In genomic region chr5:125235874-125236273, GRCm38 (mm10) we compare ENCODE assay signal across 14 mouse cellular contexts. TPM values are rescaled to one million over a fixed set of nuclear protein-coding genes. Genes with fewer than 3 reads are reported as not detected.
DNase-seq lines count a peak whose midpoint lies in the region; ATAC-seq and TF ChIP-seq lines count a peak whose summit lies in the region.
"Had no signal": no experiment of that assay in that cellular context is flagged by ENCODE, and none has a peak within 500 bp of the region (broad histone marks: within the 10 kb centered on the region; RNA-seq: fewer than 3 reads in every experiment).

No protein-coding gene starts in this region.

- 0 out of 2 replicates have a peak overlapping the region, but pooled peaks have one; percentile 2 for H3K27ac ChIP-seq in intestine, embryonic 14.5 days (ENCODE audit: low read depth)
- no peak overlapping the region for H3K27ac ChIP-seq in intestine, postnatal 0 days (ENCODE audit: low read depth, low read length)
- peak overlapping the region; percentile 47; the same call in 1 of the 2 replicates for H3K27ac ChIP-seq in limb, embryonic 15.5 days
- no peak overlapping the region for H3K27ac ChIP-seq in forebrain, embryonic 10.5 days
- H3K27ac ChIP-seq: forebrain, embryonic 15.5 days had no signal

- ATAC-seq in intestine, embryonic 14.5 days (replicated peaks; ENCODE audit: low FRiP score, low TSS enrichment, low read depth): peak; percentile 38; the same call in 1 of the 2 replicates
- ATAC-seq in intestine, postnatal 0 days: no peak
- no peak; the same call in 1 of the 2 replicates for ATAC-seq in limb, embryonic 15.5 days (ENCODE audit: insufficient number of reproducible peaks, low FRiP score, low TSS enrichment, low read depth)
- ATAC-seq: forebrain, embryonic 15.5 days had no signal

- H3K4me2 ChIP-seq in intestine, embryonic 14.5 days (ENCODE audit: low read length): no peak overlapping the region
- no peak overlapping the region for H3K4me2 ChIP-seq in intestine, postnatal 0 days (replicated peaks; ENCODE audit: low read depth)
- no peak overlapping the region for H3K4me2 ChIP-seq in limb, embryonic 15.5 days
- H3K4me2 ChIP-seq: forebrain, embryonic 15.5 days; liver, embryonic 11.5 days had no signal

- H3K9ac ChIP-seq in intestine, embryonic 14.5 days (ENCODE audit: low read length): no peak overlapping the region
- no peak overlapping the region for H3K9ac ChIP-seq in intestine, postnatal 0 days (ENCODE audit: low read depth, low read length)
- no peak overlapping the region for H3K9ac ChIP-seq in limb, embryonic 15.5 days
- H3K9ac ChIP-seq: forebrain, embryonic 15.5 days had no signal

- no peak overlapping the region for H3K4me3 ChIP-seq in intestine, embryonic 14.5 days (ENCODE audit: low read depth, low read length)
- H3K4me3 ChIP-seq in intestine, postnatal 0 days (ENCODE audit: low read depth, low read length): no peak overlapping the region
- H3K4me3 ChIP-seq in limb, embryonic 15.5 days: no peak overlapping the region
- H3K4me3 ChIP-seq in forebrain, embryonic 10.5 days: no peak overlapping the region
- H3K4me3 ChIP-seq: forebrain, embryonic 15.5 days had no signal

- H3K4me1 ChIP-seq in intestine, embryonic 14.5 days (replicated peaks; ENCODE audit: control insufficient read depth, insufficient read depth, low read length): no peaks in the 10 kb centered on the region
- no peaks in the 10 kb centered on the region for H3K4me1 ChIP-seq in intestine, postnatal 0 days (replicated peaks; ENCODE audit: control insufficient read depth, insufficient read depth, low read length)
- H3K4me1 ChIP-seq in limb, embryonic 15.5 days: peaks cover 14% of the 10 kb centered on the region
- peaks cover 22% of the 10 kb centered on the region for H3K4me1 ChIP-seq in forebrain, embryonic 10.5 days

- 19% methylated on average over 6 of the region's 6 CpGs for WGBS in intestine, embryonic 14.5 days
- 29% methylated on average over 6 of the region's 6 CpGs for WGBS in intestine, postnatal 0 days
- WGBS in limb, embryonic 15.5 days: 34% methylated on average over 6 of the region's 6 CpGs
- WGBS in forebrain, embryonic 10.5 days: 80% methylated on average over 6 of the region's 6 CpGs

- no peaks in the 10 kb centered on the region for H3K36me3 ChIP-seq in intestine, embryonic 14.5 days (ENCODE audit: control insufficient read depth, insufficient read depth, low read length)
- no peaks in the 10 kb centered on the region for H3K36me3 ChIP-seq in intestine, postnatal 0 days (ENCODE audit: control insufficient read depth, insufficient read depth)
- H3K36me3 ChIP-seq in limb, embryonic 15.5 days: no peaks in the 10 kb centered on the region
- no peaks in the 10 kb centered on the region for H3K36me3 ChIP-seq in forebrain, embryonic 10.5 days (replicated peaks)
- H3K36me3 ChIP-seq: forebrain, embryonic 15.5 days had no signal

- no peaks in the 10 kb centered on the region for H3K9me3 ChIP-seq in intestine, embryonic 14.5 days (ENCODE audit: control insufficient read depth, low read length)
- H3K9me3 ChIP-seq in intestine, postnatal 0 days (ENCODE audit: control insufficient read depth): no peaks in the 10 kb centered on the region
- H3K9me3 ChIP-seq in limb, embryonic 15.5 days: no peaks in the 10 kb centered on the region
- peaks cover 6% of the 10 kb centered on the region; the same call in 1 of the 2 replicates for H3K9me3 ChIP-seq in forebrain, embryonic 10.5 days
- H3K9me3 ChIP-seq: forebrain, embryonic 15.5 days had no signal

- no peaks in the 10 kb centered on the region for H3K27me3 ChIP-seq in intestine, embryonic 14.5 days (replicated peaks; ENCODE audit: control insufficient read depth, insufficient read depth, low read length)
- H3K27me3 ChIP-seq in intestine, postnatal 0 days (replicated peaks; ENCODE audit: control insufficient read depth, insufficient read depth, low read length): no peaks in the 10 kb centered on the region
- no peaks in the 10 kb centered on the region for H3K27me3 ChIP-seq in limb, embryonic 15.5 days
- H3K27me3 ChIP-seq in forebrain, embryonic 10.5 days (ENCODE audit: poor library complexity, severe bottlenecking): no peaks in the 10 kb centered on the region; the same call in 1 of the 2 replicates
- H3K27me3 ChIP-seq: forebrain, embryonic 15.5 days had no signal

- no peak for DNase-seq in intestine, embryonic 14.5 days (ENCODE audit: low spot score)
- peak; percentile 75 for DNase-seq in urinary bladder, postnatal 14 days (ENCODE audit: low spot score)
- no peak for DNase-seq in urinary bladder, adult 18-20 months (ENCODE audit: low spot score in 2 of 2)
- no peak for DNase-seq in right cerebral cortex, postnatal 10 days (ENCODE audit: low spot score in 2 of 2)
- DNase-seq in right cerebral cortex, postnatal 36 days (ENCODE audit: low spot score in 2 of 2): no peak
- DNase-seq in forebrain, embryonic 10.5 days (ENCODE audit: extremely low spot score, low spot score): no peak
- DNase-seq: cerebellum, adult 8-10 months; kidney, adult 8-10 months; spleen, adult 18-20 months; thymus, postnatal 36 days had no signal

- no peak for TF ChIP-seq CTCF in intestine, postnatal 0 days (IDR thresholded peaks at IDR 0.05; ENCODE audit: low read depth)

RNA-seq across cellular contexts. Expression of gene Ncor2, which starts 56.9 kb away (rescaled TPM):
- 26.1 and 27.5 TPM in 2 replicates for polyA plus RNA-seq in intestine, embryonic 14.5 days (2014; fragmentation: Nextera tagmentation; extraction: Ambion mirVana)
- polyA plus RNA-seq in intestine, postnatal 0 days (2015; fragmentation: Nextera tagmentation; extraction: Ambion mirVana): 7.1 and 7.6 TPM in 2 replicates
- polyA plus RNA-seq in limb, embryonic 15.5 days (2015; fragmentation: Nextera tagmentation; extraction: Ambion mirVana): 32.7 and 34.1 TPM in 2 replicates
- 15.7 and 17.8 TPM in 2 replicates for polyA plus RNA-seq in forebrain, embryonic 10.5 days (2016; fragmentation: Nextera tagmentation; extraction: Ambion mirVana)

Comparison
In these comparisons a context has a peak if more than half of its experiments do, and no peak if none do; other contexts are left out.
1. H3K27ac ChIP-seq: peak in intestine, embryonic 14.5 days (single experiment) and limb, embryonic 15.5 days (single experiment); none in intestine, postnatal 0 days (single experiment) and forebrain, embryonic 10.5 days (single experiment).